Mouse (Mus musculus): ENCODE measurements at regions not wholly inside any gene's neighbourhood (a gene's known extent, or its start where the extent isn't known, plus 50 kb on each side); places are given as distances from the start of the nearest gene placed in this dataset.
A peak's percentile ranks its signal among the peaks of the same experiment; 100 is the strongest.

DNA sequence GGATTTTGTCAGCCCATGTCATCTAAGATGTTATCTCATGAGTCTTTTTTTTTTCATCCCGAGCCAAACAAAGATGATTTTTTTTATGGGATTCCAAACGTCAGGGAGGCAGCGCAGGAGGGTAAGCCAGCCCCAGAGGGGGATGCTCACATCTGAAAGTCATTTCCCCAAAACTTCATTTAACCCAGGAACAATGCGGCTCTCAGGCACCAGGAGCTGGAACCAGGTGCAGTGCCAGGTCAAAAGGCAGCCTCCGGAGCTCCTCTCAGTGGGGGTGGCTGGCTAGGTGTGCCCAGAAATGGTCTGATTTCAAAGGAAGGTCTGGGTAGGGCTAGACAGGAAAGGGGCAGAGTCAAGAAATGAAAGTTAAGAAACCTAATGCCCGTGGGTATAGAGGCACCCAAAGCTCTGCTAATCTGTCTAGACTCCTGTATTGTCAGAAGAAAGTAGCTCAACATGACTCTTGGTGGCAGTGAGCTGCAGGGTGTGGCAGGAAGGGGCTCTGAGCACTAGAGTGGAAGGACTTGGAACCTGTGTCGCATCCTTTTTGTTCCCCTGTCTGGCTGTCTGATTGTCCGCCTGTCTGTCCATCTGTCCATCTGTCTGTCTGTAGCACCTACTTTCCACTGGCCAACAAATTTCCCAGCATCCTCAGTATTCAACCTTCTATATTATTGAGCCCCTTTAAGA is 175.3 kb upstream of the Klf12 start:
- Histone ChIP-seq H3K9me3 (ENCODE audit: low read length) (no peaks in the 10 kb centered on the region), H3K27me3 (ENCODE audit: insufficient read depth, low read length) (peaks cover 5% of the 10 kb centered on the region), H3K4me1 (ENCODE audit: insufficient read depth) (peaks cover 27% of the 10 kb centered on the region), H3K27ac (ENCODE audit: low read depth, low read length) (peak overlapping the region; percentile 85), H3K4me3 (ENCODE audit: low read depth, low read length) (peak overlapping the region; percentile 17), H3K4me2 (ENCODE audit: low read depth) (peak overlapping the region; percentile 49), H3K9ac (peak overlapping the region; percentile 34; the same call in 1 of the 2 replicates), H3K36me3 (ENCODE audit: insufficient read depth) (no peaks in the 10 kb centered on the region)
- no peak for ATAC-seq
- 8% methylated on average over 8 of the region's 8 CpGs for WGBS
- DNase-seq, result peak; percentile 34
- no peak for TF ChIP-seq CTCF (IDR thresholded peaks at IDR 0.05; ENCODE audit: low read depth)

DNA sequence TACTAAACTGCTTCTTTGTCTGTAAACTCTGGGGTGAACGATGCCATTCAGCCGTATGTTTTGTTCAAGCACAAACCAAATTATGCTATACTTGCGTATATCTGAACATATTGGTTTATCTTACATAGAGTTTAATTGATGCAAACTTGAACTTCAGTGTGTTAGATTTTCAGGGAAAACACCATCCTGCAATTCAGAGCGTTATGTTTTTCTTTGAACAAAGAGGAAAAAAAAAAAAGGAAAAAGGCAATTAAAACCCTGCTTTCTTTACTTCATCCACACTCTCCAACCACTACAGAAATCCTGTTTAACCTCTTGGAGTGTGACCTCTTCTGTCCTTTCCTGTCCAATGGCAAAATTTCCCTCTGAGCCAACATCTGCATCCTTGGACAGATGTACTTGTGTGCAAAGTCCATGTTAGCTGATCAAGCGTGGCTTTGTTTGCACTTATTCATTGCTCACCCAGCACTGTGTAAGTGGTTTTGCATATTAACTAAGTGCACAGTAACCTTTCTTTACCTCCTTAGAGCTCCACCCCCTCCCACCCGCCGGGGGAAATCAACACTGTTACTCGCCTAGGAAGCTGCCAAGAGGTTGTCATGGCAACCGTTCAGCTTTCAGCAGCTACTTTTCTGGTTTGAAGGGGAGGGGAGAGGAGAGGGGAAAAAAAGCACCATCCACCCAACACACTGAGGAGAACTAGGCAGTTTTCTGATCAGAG is 174.4 kb upstream of the Klf12 start:
- Histone ChIP-seq H3K4me3 (ENCODE audit: low read depth, low read length) (peak overlapping the region; percentile 17), H3K4me1 (ENCODE audit: insufficient read depth) (peaks cover 27% of the 10 kb centered on the region), H3K27ac (ENCODE audit: low read depth, low read length) (peak overlapping the region; percentile 85), H3K4me2 (ENCODE audit: low read depth) (peak overlapping the region; percentile 49), H3K27me3 (ENCODE audit: insufficient read depth, low read length) (peaks cover 5% of the 10 kb centered on the region), H3K36me3 (ENCODE audit: insufficient read depth) (no peaks in the 10 kb centered on the region), H3K9ac (no peak overlapping the region), H3K9me3 (ENCODE audit: low read length) (no peaks in the 10 kb centered on the region)
- WGBS, result 3% methylated on average over 9 of the region's 9 CpGs
- TF ChIP-seq CTCF (IDR thresholded peaks at IDR 0.05; ENCODE audit: low read depth), result no peak
- ATAC-seq (peak; percentile 88), DNase-seq (peak; percentile 98)

DNA sequence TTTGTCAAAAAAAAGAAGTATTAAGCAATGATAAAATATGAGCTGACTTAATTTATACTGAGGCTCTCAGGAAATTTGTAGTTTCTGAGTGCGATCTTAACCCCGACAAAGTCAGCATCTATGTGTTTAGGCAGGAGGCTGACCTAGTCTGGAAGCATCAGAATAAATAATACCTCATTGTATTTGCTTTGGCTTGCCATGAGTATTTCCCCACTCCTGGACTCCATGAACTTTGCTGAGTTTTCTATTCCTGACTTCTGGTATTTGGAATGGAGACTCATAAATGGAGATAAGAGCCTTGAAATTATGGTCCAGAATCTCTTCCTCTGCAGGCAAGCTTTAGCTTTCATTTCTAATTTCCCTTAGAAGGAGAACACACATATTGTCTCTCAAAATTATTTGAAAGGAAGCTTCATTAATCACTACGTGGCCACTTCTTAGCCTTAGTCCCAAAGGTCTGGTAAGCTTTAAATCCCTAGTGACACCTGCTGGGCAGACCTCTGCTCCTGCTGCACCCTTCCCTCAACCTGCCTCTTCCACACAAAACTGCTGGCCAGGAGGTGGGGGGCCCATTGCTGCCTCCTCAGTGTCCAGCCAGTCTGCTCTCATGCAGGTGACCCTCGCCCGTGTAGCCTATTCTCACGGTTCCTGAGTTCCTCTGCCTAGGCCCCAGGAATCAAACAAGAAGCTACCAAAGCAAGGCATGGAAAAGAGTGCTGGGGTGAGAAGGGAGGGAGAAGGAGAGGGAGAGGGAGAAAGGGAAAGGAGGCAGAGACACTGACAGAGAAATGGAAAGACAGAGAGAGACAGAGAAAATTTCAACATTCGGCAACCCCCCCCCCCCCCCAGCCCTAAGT is 173.6 kb upstream of the Klf12 start:
- no peak for ATAC-seq
- peak; percentile 31; the same call in 1 of the 2 replicates for TF ChIP-seq CTCF (IDR thresholded peaks at IDR 0.05; ENCODE audit: low read depth)
- H3K4me1 ChIP-seq (ENCODE audit: insufficient read depth), result peaks cover 27% of the 10 kb centered on the region
- H3K9me3 ChIP-seq (ENCODE audit: low read length), result no peaks in the 10 kb centered on the region
- peaks cover 5% of the 10 kb centered on the region for H3K27me3 ChIP-seq (ENCODE audit: insufficient read depth, low read length)
- peak overlapping the region; percentile 85 for H3K27ac ChIP-seq (ENCODE audit: low read depth, low read length)
- DNase-seq, result peak; percentile 19
- 31% methylated on average over 7 of the region's 7 CpGs for WGBS
- no peaks in the 10 kb centered on the region for H3K36me3 ChIP-seq (ENCODE audit: insufficient read depth)
- no peak overlapping the region for H3K9ac ChIP-seq
- no peak overlapping the region for H3K4me3 ChIP-seq (ENCODE audit: low read depth, low read length)
- H3K4me2 ChIP-seq (ENCODE audit: low read depth), result peak overlapping the region; percentile 17; the same call in 1 of the 2 replicates

DNA sequence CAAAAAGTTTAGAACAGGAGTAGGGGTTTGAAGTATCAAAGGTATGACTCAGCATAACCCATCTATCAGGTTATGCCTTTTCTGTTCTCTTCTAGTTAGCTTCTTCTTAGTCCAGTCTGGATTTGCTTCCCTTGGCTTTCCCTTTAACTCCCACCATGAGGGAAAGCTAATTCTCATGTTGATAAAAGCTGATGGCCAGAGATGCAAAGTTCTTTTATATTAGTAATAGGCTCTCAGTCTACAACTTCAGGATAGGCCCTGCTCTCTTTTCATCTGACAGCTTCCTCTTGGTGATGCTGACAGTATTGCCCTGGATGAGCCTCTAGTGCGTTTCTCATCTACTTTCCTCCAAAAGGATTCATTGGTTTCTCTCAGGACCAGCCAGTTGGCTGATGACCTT is 161.7 kb upstream of the Klf12 start:
- no peak for TF ChIP-seq CTCF (IDR thresholded peaks at IDR 0.05; ENCODE audit: low read depth)
- Histone ChIP-seq H3K4me2 (ENCODE audit: low read depth) (no peak overlapping the region), H3K4me1 (ENCODE audit: insufficient read depth) (no peaks in the 10 kb centered on the region), H3K9ac (no peak overlapping the region), H3K9me3 (ENCODE audit: low read length) (no peaks in the 10 kb centered on the region), H3K36me3 (ENCODE audit: insufficient read depth) (no peaks in the 10 kb centered on the region), H3K27ac (ENCODE audit: low read depth, low read length) (no peak overlapping the region), H3K27me3 (ENCODE audit: insufficient read depth, low read length) (no peaks in the 10 kb centered on the region), H3K4me3 (ENCODE audit: low read depth, low read length) (no peak overlapping the region)
- ATAC-seq (no peak), DNase-seq (no peak)
- 95% methylated on average over 1 of the region's 1 CpGs for WGBS

DNA sequence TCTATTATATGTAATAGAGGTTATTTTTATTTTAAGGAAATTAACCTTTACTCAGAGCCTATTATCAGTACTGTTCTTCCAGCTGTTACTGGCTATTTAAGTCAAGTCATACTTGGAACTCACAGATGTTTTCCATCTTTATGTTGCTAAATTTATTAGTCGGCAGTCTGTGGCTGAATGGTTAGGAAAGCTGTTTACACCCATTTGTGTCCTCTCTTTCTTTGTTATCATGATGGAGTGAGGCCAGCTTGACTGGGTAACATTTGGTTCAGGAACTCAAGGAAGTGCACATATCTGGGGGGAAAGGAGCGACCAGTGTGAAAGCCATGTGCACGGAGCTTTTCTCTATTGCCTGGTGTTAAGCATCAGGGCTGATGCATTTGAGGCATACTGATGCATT is 160.4 kb upstream of the Klf12 start:
- Histone ChIP-seq H3K4me1 (ENCODE audit: insufficient read depth) (no peaks in the 10 kb centered on the region), H3K4me2 (ENCODE audit: low read depth) (no peak overlapping the region), H3K27me3 (ENCODE audit: insufficient read depth, low read length) (no peaks in the 10 kb centered on the region), H3K27ac (ENCODE audit: low read depth, low read length) (no peak overlapping the region), H3K36me3 (ENCODE audit: insufficient read depth) (no peaks in the 10 kb centered on the region), H3K9ac (no peak overlapping the region), H3K9me3 (ENCODE audit: low read length) (no peaks in the 10 kb centered on the region), H3K4me3 (ENCODE audit: low read depth, low read length) (no peak overlapping the region)
- no peak for TF ChIP-seq CTCF (IDR thresholded peaks at IDR 0.05; ENCODE audit: low read depth)
- ATAC-seq (no peak), DNase-seq (no peak)
- WGBS, result 74% methylated on average over 3 of the region's 3 CpGs

DNA sequence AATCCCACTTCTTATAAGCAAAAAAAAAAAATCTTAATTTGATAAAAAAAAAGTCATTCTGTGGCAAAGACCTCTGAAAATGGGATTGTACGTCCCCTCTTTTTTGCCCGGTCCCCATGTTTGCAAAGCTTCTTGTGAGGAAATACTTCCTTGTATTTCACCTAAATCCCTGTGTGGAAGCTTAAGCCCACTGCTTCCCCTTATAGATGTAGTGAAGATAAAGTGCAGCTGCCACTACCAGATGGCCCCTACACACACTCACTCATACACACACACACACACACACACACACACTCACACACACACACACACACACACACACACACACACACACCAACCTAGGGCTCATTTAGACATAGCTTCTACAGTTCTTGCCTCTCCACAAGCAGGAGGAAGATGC is 159.6 kb upstream of the Klf12 start:
- H3K4me3 ChIP-seq (ENCODE audit: low read depth, low read length), result no peak overlapping the region
- no peaks in the 10 kb centered on the region for H3K27me3 ChIP-seq (ENCODE audit: insufficient read depth, low read length)
- no peak for TF ChIP-seq CTCF (IDR thresholded peaks at IDR 0.05; ENCODE audit: low read depth)
- WGBS, result 81% methylated on average over 2 of the region's 2 CpGs
- ATAC-seq (no peak), DNase-seq (no peak)
- no peak overlapping the region for H3K27ac ChIP-seq (ENCODE audit: low read depth, low read length)
- no peaks in the 10 kb centered on the region for H3K36me3 ChIP-seq (ENCODE audit: insufficient read depth)
- H3K4me2 ChIP-seq (ENCODE audit: low read depth), result no peak overlapping the region
- no peaks in the 10 kb centered on the region for H3K9me3 ChIP-seq (ENCODE audit: low read length)
- H3K4me1 ChIP-seq (ENCODE audit: insufficient read depth), result no peaks in the 10 kb centered on the region
- H3K9ac ChIP-seq, result no peak overlapping the region
